Mouse (Mus musculus): ENCODE data around the gene Rrp12.

DNA sequence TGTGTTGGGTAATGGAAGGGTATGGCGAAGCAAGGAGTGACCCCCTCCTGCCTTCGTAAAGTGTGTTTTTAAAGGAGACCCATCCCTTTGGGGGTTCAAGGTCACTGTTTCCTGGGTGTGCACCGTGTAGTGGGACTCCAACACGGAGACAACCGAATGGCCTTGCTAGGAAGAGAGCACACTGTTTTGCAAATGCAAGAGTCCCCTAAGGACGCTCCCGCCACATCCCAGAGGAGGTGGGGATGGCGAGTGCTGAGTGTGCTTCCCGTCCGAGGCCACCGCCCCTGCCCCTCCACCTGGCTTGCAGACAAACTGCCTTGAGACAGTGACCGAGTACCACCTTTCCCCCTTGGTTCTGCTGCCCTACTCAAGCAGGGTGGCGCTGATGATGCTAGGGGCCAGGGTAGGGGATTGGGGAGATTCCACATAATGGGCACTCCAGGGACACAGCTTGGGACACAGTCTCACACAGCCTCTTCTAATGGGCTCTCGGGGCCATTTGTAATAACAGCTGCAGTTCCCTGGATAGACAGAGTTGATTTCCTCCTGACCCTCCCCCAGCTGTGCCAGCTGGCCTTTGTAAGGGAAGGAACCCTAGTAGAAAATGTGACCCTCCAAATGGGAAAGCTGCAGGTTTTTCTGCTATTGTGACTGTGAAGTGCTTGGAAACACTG lies 64.1 kb downstream of the Rrp12 start:
- TF ChIP-seq CTCF (IDR thresholded peaks at IDR 0.05; ENCODE audit: low read depth) = no peak
- TF ChIP-seq EP300 (IDR thresholded peaks at IDR 0.05; ENCODE audit: low read depth) = no peak

All from liver, postnatal 0 days (tissue).